Mouse (Mus musculus) forebrain, embryonic 15.5 days (tissue): ENCODE results near the gene Brsk1. TPM values are rescaled to one million over a fixed set of nuclear protein-coding genes. Genes with fewer than 3 reads are reported as not detected.

Source experiments
- ATAC-seq: fragments of 200-750 bp; cut with Nextera tagmentation; replicated peaks from 2 replicates; pipeline ENCODE4 v1.8.0; 2017; ENCODE audit warnings: mild to moderate bottlenecking, moderate TSS enrichment, moderate library complexity
- H3K27ac ChIP-seq: fragments of 300-500 bp; sonication (generic); replicated peaks from 2 replicates; pipeline ENCODE4 v1.5.1; 2015; ENCODE audit warnings: mild to moderate bottlenecking, inconsistent platforms
- H3K27me3 ChIP-seq: fragments of 300-500 bp; sonication (generic); 2 replicates; pipeline ENCODE4 v1.6.1; 2015; ENCODE audit warnings: inconsistent platforms
- H3K36me3 ChIP-seq: fragments of 300-500 bp; sonication (generic); 2 replicates; pipeline ENCODE4 v1.6.1; 2015; ENCODE audit warnings: mild to moderate bottlenecking, inconsistent platforms
- H3K4me1 ChIP-seq: fragments of 300-500 bp; sonication (generic); 2 replicates; pipeline ENCODE4 v1.6.1; 2015; ENCODE audit warnings: inconsistent platforms
- H3K4me2 ChIP-seq: fragments of 300-500 bp; sonication (generic); replicated peaks from 2 replicates; pipeline ENCODE4 v1.6.1; 2015; ENCODE audit warnings: mild to moderate bottlenecking, inconsistent platforms
- H3K4me3 ChIP-seq: fragments of 300-500 bp; sonication (generic); 2 replicates; pipeline ENCODE4 v1.5.1; 2015; ENCODE audit warnings: mild to moderate bottlenecking, inconsistent platforms
- H3K9ac ChIP-seq: fragments of 300-500 bp; sonication (generic); replicated peaks from 2 replicates; pipeline ENCODE4 v1.6.1; 2015; ENCODE audit warnings: mild to moderate bottlenecking, inconsistent platforms
- H3K9me3 ChIP-seq: fragments of 300-500 bp; sonication (generic); 2 replicates; pipeline ENCODE4 v1.6.1; 2016; ENCODE audit warnings: inconsistent platforms
- WGBS: fragments of 180-500 bp; shearing (Covaris S2); methylation state at CpG from one replicate; pipeline ENCODE4 v1.1.7; 2015; ENCODE audit warnings: mixed read lengths; 5-methylcytosine and 5-hydroxymethylcytosine counted together
- polyA plus RNA-seq: library from polyadenylated mRNA; unstranded; fragments of >200 nt; fragmentation: Nextera tagmentation; extraction: Ambion mirVana; gene quantifications from 2 replicates; pipeline ENCODE4 v1.2.1, GENCODE M21; 2015

Gene Brsk1
- polyA plus RNA-seq, 1 experiment from 2014 or later, result 7.9 TPM

- no peak overlapping the region for H3K9ac ChIP-seq
- 4% methylated on average over 4 of the region's 4 CpGs for WGBS
- H3K9me3 ChIP-seq, result no peaks in the 10 kb centered on the region
- no peak overlapping the region for H3K4me3 ChIP-seq
- H3K27ac ChIP-seq, result no peak overlapping the region
- no peaks in the 10 kb centered on the region for H3K36me3 ChIP-seq
- ATAC-seq, result no peak
- no peak overlapping the region for H3K4me2 ChIP-seq
- no peaks in the 10 kb centered on the region for H3K27me3 ChIP-seq
- peaks cover 12% of the 10 kb centered on the region; the same call in 1 of the 2 replicates for H3K4me1 ChIP-seq
Measured at GRCm38 (mm10) chr7:4764946-4765710, 74.7 kb downstream of the Brsk1 start.

Other genes with a start within 250 kb of the Brsk1 start
- gene Rdh13, start 245.0 kb upstream of the Brsk1 start, polyA plus RNA-seq, result 34.8 and 37.3 TPM in 2 replicates
- 7.0 TPM in 2 replicates for gene Eps8l1, start 229.9 kb upstream of the Brsk1 start, polyA plus RNA-seq
- gene Ppp1r12c, start 188.9 kb upstream of the Brsk1 start, polyA plus RNA-seq, result 48.4 and 50.3 TPM in 2 replicates
- gene Tnnt1, start 174.2 kb upstream of the Brsk1 start, polyA plus RNA-seq, result 2.5 and 2.6 TPM in 2 replicates
- gene Tnni3, start 166.4 kb upstream of the Brsk1 start, polyA plus RNA-seq, result 1.8 and 1.9 TPM in 2 replicates
- gene Dnaaf3, start 158.2 kb upstream of the Brsk1 start, polyA plus RNA-seq, result 1.6 and 1.7 TPM in 2 replicates
- 158 and 164 TPM in 2 replicates for gene Syt5, start 143.1 kb upstream of the Brsk1 start, polyA plus RNA-seq
- 0.24 and 0.52 TPM in 2 replicates for gene Ptprh, start 86.6 kb upstream of the Brsk1 start, polyA plus RNA-seq
- 2.7 and 3.1 TPM in 2 replicates for gene Tmem86b, start 59.2 kb upstream of the Brsk1 start, polyA plus RNA-seq
- 9.2 and 9.3 TPM in 2 replicates for gene Ppp6r1, start 31.6 kb upstream of the Brsk1 start, polyA plus RNA-seq
- gene Hspbp1, start 5.5 kb upstream of the Brsk1 start, polyA plus RNA-seq, result 142 and 146 TPM in 2 replicates
- 0.08 and 0.24 TPM in 2 replicates for gene Tmem150b, start 34.6 kb downstream of the Brsk1 start, polyA plus RNA-seq
- 64.3 and 70.6 TPM in 2 replicates for gene Kmt5c, start 49.5 kb downstream of the Brsk1 start, polyA plus RNA-seq
- gene Cox6b2, start 62.5 kb downstream of the Brsk1 start, polyA plus RNA-seq, result 13.7 and 14.1 TPM in 2 replicates
- gene Fam71e2, start 80.7 kb downstream of the Brsk1 start, polyA plus RNA-seq, result not detected in 2 replicates
- gene Il11, start 92.3 kb downstream of the Brsk1 start, polyA plus RNA-seq, result 0.56 and 1.2 TPM in 2 replicates
- gene Tmem190, start 92.3 kb downstream of the Brsk1 start, polyA plus RNA-seq, result not detected in 2 replicates
- 3.5 TPM in 2 replicates for gene Tmem238, start 99.1 kb downstream of the Brsk1 start, polyA plus RNA-seq
- 224 and 256 TPM in 2 replicates for gene Rpl28, start 102.3 kb downstream of the Brsk1 start, polyA plus RNA-seq
- gene Ube2s, start 122.0 kb downstream of the Brsk1 start, polyA plus RNA-seq, result 363 and 383 TPM in 2 replicates
- gene Shisa7, start 154.1 kb downstream of the Brsk1 start, polyA plus RNA-seq, result 8.8 and 10.7 TPM in 2 replicates
- 3.7 and 4.8 TPM in 2 replicates for gene Isoc2b, start 179.7 kb downstream of the Brsk1 start, polyA plus RNA-seq
- 0.65 and 0.76 TPM in 2 replicates for gene Isoc2a, start 186.5 kb downstream of the Brsk1 start, polyA plus RNA-seq
- gene Gm36210, start 215.9 kb downstream of the Brsk1 start, polyA plus RNA-seq, result 0.31 and 0.33 TPM in 2 replicates
- gene Zfp628, start 224.6 kb downstream of the Brsk1 start, polyA plus RNA-seq, result 4.0 and 4.2 TPM in 2 replicates
- 35.2 and 39.3 TPM in 2 replicates for gene Nat14, start 231.4 kb downstream of the Brsk1 start, polyA plus RNA-seq
- gene Ssc5d, start 235.2 kb downstream of the Brsk1 start, polyA plus RNA-seq, result 0.24 and 0.32 TPM in 2 replicates